Mouse (Mus musculus) limb, embryonic 12.5 days (tissue): ENCODE measurements around the gene Dtx2. TPM values are rescaled to one million over a fixed set of nuclear protein-coding genes. Genes with fewer than 3 reads are reported as not detected.

Source experiments
- ATAC-seq: fragments of 200-750 bp; cut with Nextera tagmentation; 2 replicates; pipeline ENCODE4 v1.8.0; 2017; ENCODE audit warnings: low read depth, moderate TSS enrichment; ENCODE audit not compliant: insufficient number of reproducible peaks, insufficient read depth, low FRiP score, low TSS enrichment
- H3K27ac ChIP-seq: fragments of 300-500 bp; sonication (generic); 2 replicates; pipeline ENCODE4 v1.5.1; 2016; ENCODE audit warnings: mild to moderate bottlenecking, moderate library complexity
- H3K27me3 ChIP-seq: fragments of 300-500 bp; sonication (generic); 2 replicates; pipeline ENCODE4 v1.6.1; 2016; ENCODE audit warnings: mild to moderate bottlenecking, moderate library complexity
- H3K36me3 ChIP-seq: fragments of 300-500 bp; sonication (generic); 2 replicates; pipeline ENCODE4 v1.6.1; 2016; ENCODE audit warnings: mild to moderate bottlenecking, moderate library complexity
- H3K4me1 ChIP-seq: fragments of 300-500 bp; sonication (generic); replicated peaks from 2 replicates; pipeline ENCODE4 v1.6.1; 2016
- H3K4me2 ChIP-seq: fragments of 300-500 bp; sonication (generic); 2 replicates; pipeline ENCODE4 v1.6.1; 2016; ENCODE audit warnings: mild to moderate bottlenecking, moderate library complexity
- H3K4me3 ChIP-seq: fragments of 300-500 bp; sonication (generic); replicated peaks from 2 replicates; pipeline ENCODE4 v1.5.1; 2016; ENCODE audit warnings: mild to moderate bottlenecking
- H3K9ac ChIP-seq: fragments of 300-500 bp; sonication (generic); replicated peaks from 2 replicates; pipeline ENCODE4 v1.6.1; 2016; ENCODE audit warnings: mild to moderate bottlenecking, moderate library complexity
- H3K9me3 ChIP-seq: fragments of 300-500 bp; sonication (generic); 2 replicates; pipeline ENCODE4 v1.6.1; 2016; ENCODE audit warnings: mild to moderate bottlenecking, moderate library complexity
- WGBS: fragments of 180-500 bp; shearing (Covaris S2); methylation state at CpG from one replicate; pipeline ENCODE4 v1.1.7; 2016; 5-methylcytosine and 5-hydroxymethylcytosine counted together
- polyA plus RNA-seq: library from polyadenylated mRNA; unstranded; fragments of >200 nt; fragmentation: Nextera tagmentation; extraction: Ambion mirVana; gene quantifications from 2 replicates; pipeline ENCODE4 v1.2.1, GENCODE M21; 2016

Dtx2 gene
- polyA plus RNA-seq = 39.2 and 40.4 TPM in 2 replicates

- Histone ChIP-seq H3K4me1 (peaks cover 16% of the 10 kb centered on the region), H3K27ac (peak within 1 kb of the TSS; percentile 90), H3K27me3 (no peaks in the 10 kb centered on the region), H3K36me3 (peaks cover 38% of the 10 kb centered on the region), H3K4me2 (peak within 1 kb of the TSS; percentile 80), H3K9me3 (no peaks in the 10 kb centered on the region), H3K4me3 (peak within 1 kb of the TSS; percentile 80), H3K9ac (peak within 1 kb of the TSS; percentile 86)
- under 1% methylated on average over 47 of the region's 47 CpGs for WGBS
- peak; percentile 88 for ATAC-seq
Measured at GRCm38 (mm10) chr5:135994725-135995687, at the start of gene Dtx2. Dtx2 (plus strand) TSS chr5:135994800.

- H3K4me2 ChIP-seq = no peak overlapping the region
- no peak overlapping the region for H3K27ac ChIP-seq
- no peak overlapping the region for H3K9ac ChIP-seq
- no peaks in the 10 kb centered on the region for H3K9me3 ChIP-seq
- WGBS = 60% methylated on average over 10 of the region's 10 CpGs
- peaks cover 10% of the 10 kb centered on the region for H3K4me1 ChIP-seq
- H3K36me3 ChIP-seq = no peaks in the 10 kb centered on the region
- no peaks in the 10 kb centered on the region for H3K27me3 ChIP-seq
- no peak for ATAC-seq
- no peak overlapping the region for H3K4me3 ChIP-seq
Measured at GRCm38 (mm10) chr5:135945916-135946408, 48.6 kb upstream of the Dtx2 start.

- Histone ChIP-seq H3K27me3 (no peaks in the 10 kb centered on the region), H3K4me1 (peaks cover 10% of the 10 kb centered on the region), H3K9me3 (no peaks in the 10 kb centered on the region), H3K4me2 (no peak overlapping the region), H3K4me3 (no peak overlapping the region), H3K27ac (0 out of 2 replicates have a peak overlapping the region, but pooled peaks have one; percentile 50), H3K9ac (no peak overlapping the region), H3K36me3 (no peaks in the 10 kb centered on the region)
- WGBS = 73% methylated on average over 5 of the region's 5 CpGs
- no peak for ATAC-seq
Measured at GRCm38 (mm10) chr5:135946621-135947020, 48.0 kb upstream of the Dtx2 start.

- H3K27ac ChIP-seq = no peak overlapping the region
- WGBS = 80% methylated on average over 11 of the region's 11 CpGs
- no peak for ATAC-seq
- H3K9ac ChIP-seq = no peak overlapping the region
- H3K4me1 ChIP-seq = peaks cover 8% of the 10 kb centered on the region
- no peak overlapping the region for H3K4me3 ChIP-seq
- no peak overlapping the region for H3K4me2 ChIP-seq
- no peaks in the 10 kb centered on the region for H3K9me3 ChIP-seq
- no peaks in the 10 kb centered on the region for H3K36me3 ChIP-seq
- H3K27me3 ChIP-seq = no peaks in the 10 kb centered on the region
Measured at GRCm38 (mm10) chr5:135950710-135951412, 43.7 kb upstream of the Dtx2 start.

GRCm38 (mm10) chr5:135951660-135952059, 42.9 kb upstream of the Dtx2 start:
- no peak for ATAC-seq
- H3K4me1 ChIP-seq = peaks cover 1% of the 10 kb centered on the region; the same call in 1 of the 2 replicates
- WGBS = 78% methylated on average over 2 of the region's 2 CpGs
- H3K4me2 ChIP-seq = no peak overlapping the region
- H3K27me3 ChIP-seq = no peaks in the 10 kb centered on the region
- H3K36me3 ChIP-seq = no peaks in the 10 kb centered on the region
- no peak overlapping the region for H3K27ac ChIP-seq
- no peaks in the 10 kb centered on the region for H3K9me3 ChIP-seq
- H3K9ac ChIP-seq = no peak overlapping the region
- no peak overlapping the region for H3K4me3 ChIP-seq

GRCm38 (mm10) chr5:135952830-135953229, 41.8 kb upstream of the Dtx2 start:
- H3K4me3 ChIP-seq = no peak overlapping the region
- H3K27me3 ChIP-seq = no peaks in the 10 kb centered on the region
- no peak overlapping the region for H3K9ac ChIP-seq
- H3K27ac ChIP-seq = no peak overlapping the region
- peaks cover 6% of the 10 kb centered on the region for H3K4me1 ChIP-seq
- H3K36me3 ChIP-seq = no peaks in the 10 kb centered on the region
- 90% methylated on average over 2 of the region's 2 CpGs for WGBS
- ATAC-seq = no peak
- H3K4me2 ChIP-seq = no peak overlapping the region
- H3K9me3 ChIP-seq = no peaks in the 10 kb centered on the region

GRCm38 (mm10) chr5:135956300-135957206, 38.0 kb upstream of the Dtx2 start:
- 86% methylated on average over 9 of the region's 9 CpGs for WGBS
- ATAC-seq = no peak
- no peak overlapping the region for H3K4me3 ChIP-seq

GRCm38 (mm10) chr5:135957207-135957974, 37.2 kb upstream of the Dtx2 start:
- peak; percentile 83 for ATAC-seq
- H3K4me2 ChIP-seq = peak overlapping the region; percentile 51
- no peaks in the 10 kb centered on the region for H3K9me3 ChIP-seq
- H3K9ac ChIP-seq = no peak overlapping the region
- peak overlapping the region; percentile 35 for H3K4me3 ChIP-seq
- H3K4me1 ChIP-seq = peaks cover 15% of the 10 kb centered on the region
- H3K27me3 ChIP-seq = no peaks in the 10 kb centered on the region
- no peaks in the 10 kb centered on the region for H3K36me3 ChIP-seq
- WGBS = 9% methylated on average over 28 of the region's 28 CpGs
- peak overlapping the region; percentile 93 for H3K27ac ChIP-seq

More at GRCm38 (mm10) chr5:135956300-135957206, 38.0 kb upstream of the Dtx2 start:
- peak overlapping the region; percentile 51 for H3K4me2 ChIP-seq
- no peaks in the 10 kb centered on the region for H3K9me3 ChIP-seq
- peaks cover 10% of the 10 kb centered on the region for H3K4me1 ChIP-seq
- H3K27me3 ChIP-seq = no peaks in the 10 kb centered on the region
- H3K36me3 ChIP-seq = no peaks in the 10 kb centered on the region
- peak overlapping the region; percentile 93 for H3K27ac ChIP-seq
- H3K9ac ChIP-seq = no peak overlapping the region

- Histone ChIP-seq H3K27me3 (no peaks in the 10 kb centered on the region), H3K36me3 (no peaks in the 10 kb centered on the region), H3K9me3 (no peaks in the 10 kb centered on the region), H3K9ac (no peak overlapping the region), H3K27ac (peak overlapping the region; percentile 93; the same call in 1 of the 2 replicates), H3K4me2 (peak overlapping the region; percentile 51), H3K4me1 (peaks cover 19% of the 10 kb centered on the region), H3K4me3 (no peak overlapping the region)
- no peak for ATAC-seq
- WGBS = 84% methylated on average over 4 of the region's 4 CpGs
Measured at GRCm38 (mm10) chr5:135958367-135958766, 36.2 kb upstream of the Dtx2 start.

GRCm38 (mm10) chr5:135959911-135960310, 34.7 kb upstream of the Dtx2 start:
- H3K27ac ChIP-seq = no peak overlapping the region
- 91% methylated on average over 7 of the region's 7 CpGs for WGBS

More at GRCm38 (mm10) chr5:135959911-135960310, 34.7 kb upstream of the Dtx2 start:
- Histone ChIP-seq H3K4me2 (no peak overlapping the region), H3K4me3 (no peak overlapping the region), H3K36me3 (no peaks in the 10 kb centered on the region), H3K27me3 (no peaks in the 10 kb centered on the region), H3K9ac (no peak overlapping the region), H3K9me3 (no peaks in the 10 kb centered on the region), H3K4me1 (peaks cover 20% of the 10 kb centered on the region)
- ATAC-seq = no peak
